Mouse (Mus musculus): Measurements from ENCODE around the gene Cux1. TPM values are rescaled to one million over a fixed set of nuclear protein-coding genes. Genes with fewer than 3 reads are reported as not detected.

The Cux1 gene
- polyA plus RNA-seq, 1 experiment from 2014 or later = 89.1 TPM

GRCm38 (mm10) chr5:136563104-136563503, 4.2 kb downstream of the Cux1 start:
- Histone ChIP-seq H3K4me1 (replicated peaks; ENCODE audit: control insufficient read depth, insufficient read depth, low read length) (peaks cover 29% of the 10 kb centered on the region), H3K27ac (no peak overlapping the region), H3K4me3 (replicated peaks; ENCODE audit: low read length) (no peak overlapping the region), H3K4me2 (replicated peaks) (0 out of 2 replicates have a peak overlapping the region, but pooled peaks have one; percentile 98), H3K27me3 (ENCODE audit: control insufficient read depth, insufficient read depth, low read length) (peaks cover 4% of the 10 kb centered on the region; the same call in 1 of the 2 replicates), H3K9ac (no peak overlapping the region), H3K36me3 (replicated peaks; ENCODE audit: control insufficient read depth, insufficient read depth) (no peaks in the 10 kb centered on the region), H3K9me3 (ENCODE audit: control insufficient read depth, low read length) (no peaks in the 10 kb centered on the region)
- DNase-seq (ENCODE audit: low spot score) = no peak
- no peak for ATAC-seq (ENCODE audit: low FRiP score)
- 58% methylated on average over 4 of the region's 4 CpGs for WGBS

DNA sequence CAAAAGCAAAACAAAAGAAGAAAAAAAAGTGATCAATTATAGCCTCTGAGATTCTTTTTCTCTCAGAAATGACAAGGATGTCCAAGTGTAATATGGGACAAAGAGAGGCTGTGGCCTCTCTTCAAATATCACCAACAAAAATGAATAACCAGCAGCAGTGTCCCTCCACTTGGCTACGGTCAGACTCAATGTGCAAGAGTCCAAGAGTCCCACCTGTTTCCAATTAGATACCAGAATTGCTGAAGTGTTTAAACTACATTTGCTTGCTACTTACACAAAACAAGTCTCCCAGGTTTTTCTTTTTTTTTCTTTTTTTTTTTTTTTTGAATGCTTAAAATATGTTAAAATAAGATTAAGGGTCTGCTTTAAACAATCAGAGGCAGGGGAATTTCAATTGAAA, 5.1 kb downstream of the Cux1 start:
- Histone ChIP-seq H3K27me3 (ENCODE audit: control insufficient read depth, insufficient read depth, low read length) (no peaks in the 10 kb centered on the region), H3K4me1 (replicated peaks; ENCODE audit: control insufficient read depth, insufficient read depth, low read length) (peaks cover 26% of the 10 kb centered on the region), H3K4me2 (replicated peaks) (no peak overlapping the region), H3K27ac (no peak overlapping the region), H3K4me3 (replicated peaks; ENCODE audit: low read length) (no peak overlapping the region), H3K36me3 (replicated peaks; ENCODE audit: control insufficient read depth, insufficient read depth) (no peaks in the 10 kb centered on the region), H3K9me3 (ENCODE audit: control insufficient read depth, low read length) (no peaks in the 10 kb centered on the region), H3K9ac (no peak overlapping the region)
- WGBS = 84% methylated on average over 1 of the region's 1 CpGs
- no peak for DNase-seq (ENCODE audit: low spot score)
- no peak for ATAC-seq (ENCODE audit: low FRiP score)

- 94% methylated on average over 1 of the region's 1 CpGs for WGBS
- no peaks in the 10 kb centered on the region for H3K36me3 ChIP-seq (replicated peaks; ENCODE audit: control insufficient read depth, insufficient read depth)
- H3K9me3 ChIP-seq (ENCODE audit: control insufficient read depth, low read length) = no peaks in the 10 kb centered on the region
- H3K4me3 ChIP-seq (replicated peaks; ENCODE audit: low read length) = no peak overlapping the region
- no peak overlapping the region for H3K9ac ChIP-seq
- H3K4me2 ChIP-seq (replicated peaks) = no peak overlapping the region
- H3K27ac ChIP-seq = no peak overlapping the region
- ATAC-seq (ENCODE audit: low FRiP score) (no peak), DNase-seq (ENCODE audit: low spot score) (no peak)
- H3K4me1 ChIP-seq (replicated peaks; ENCODE audit: control insufficient read depth, insufficient read depth, low read length) = peaks cover 27% of the 10 kb centered on the region
- H3K27me3 ChIP-seq (ENCODE audit: control insufficient read depth, insufficient read depth, low read length) = no peaks in the 10 kb centered on the region
Measured at GRCm38 (mm10) chr5:136561641-136562040, 5.6 kb downstream of the Cux1 start.

DNA sequence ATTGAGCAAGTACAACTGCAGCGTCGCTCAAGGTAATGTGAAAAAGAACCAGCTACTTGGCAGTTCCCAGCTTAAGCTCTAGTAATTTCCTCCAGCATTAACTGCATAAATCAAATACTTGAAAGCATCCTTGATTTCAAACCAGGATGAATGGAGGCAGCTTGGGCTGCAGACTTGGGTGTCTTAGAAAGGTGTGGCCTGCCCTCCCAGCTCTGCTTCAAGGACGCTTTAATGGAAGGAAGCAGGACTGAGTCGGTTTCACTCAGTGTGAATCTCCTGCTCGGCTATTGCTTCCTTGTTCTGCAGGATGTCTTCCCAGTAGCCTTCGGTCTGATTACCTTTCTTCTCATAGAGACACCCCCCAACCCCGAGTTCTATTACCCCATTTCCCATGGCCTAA, 6.6 kb downstream of the Cux1 start:
- ATAC-seq (ENCODE audit: low FRiP score) = no peak
- H3K9ac ChIP-seq = no peak overlapping the region
- peaks cover 35% of the 10 kb centered on the region for H3K4me1 ChIP-seq (replicated peaks; ENCODE audit: control insufficient read depth, insufficient read depth, low read length)
- no peak overlapping the region for H3K4me3 ChIP-seq (replicated peaks; ENCODE audit: low read length)
- DNase-seq (ENCODE audit: low spot score) = no peak
- no peaks in the 10 kb centered on the region for H3K36me3 ChIP-seq (replicated peaks; ENCODE audit: control insufficient read depth, insufficient read depth)
- H3K4me2 ChIP-seq (replicated peaks) = no peak overlapping the region
- no peaks in the 10 kb centered on the region for H3K27me3 ChIP-seq (ENCODE audit: control insufficient read depth, insufficient read depth, low read length)
- 69% methylated on average over 7 of the region's 7 CpGs for WGBS
- H3K27ac ChIP-seq = no peak overlapping the region
- no peaks in the 10 kb centered on the region for H3K9me3 ChIP-seq (ENCODE audit: control insufficient read depth, low read length)

GRCm38 (mm10) chr5:136557446-136557845, 9.8 kb downstream of the Cux1 start:
- DNase-seq (ENCODE audit: low spot score) (no peak), ATAC-seq (ENCODE audit: low FRiP score) (no peak)
- no peak overlapping the region for H3K4me2 ChIP-seq (replicated peaks)
- 85% methylated on average over 4 of the region's 4 CpGs for WGBS
- no peak overlapping the region for H3K4me3 ChIP-seq (replicated peaks; ENCODE audit: low read length)
- H3K4me1 ChIP-seq (replicated peaks; ENCODE audit: control insufficient read depth, insufficient read depth, low read length) = peaks cover 17% of the 10 kb centered on the region
- H3K27ac ChIP-seq = no peak overlapping the region
- no peaks in the 10 kb centered on the region for H3K36me3 ChIP-seq (replicated peaks; ENCODE audit: control insufficient read depth, insufficient read depth)
- no peak overlapping the region for H3K9ac ChIP-seq
- no peaks in the 10 kb centered on the region for H3K9me3 ChIP-seq (ENCODE audit: control insufficient read depth, low read length)
- no peaks in the 10 kb centered on the region for H3K27me3 ChIP-seq (ENCODE audit: control insufficient read depth, insufficient read depth, low read length)

DNA sequence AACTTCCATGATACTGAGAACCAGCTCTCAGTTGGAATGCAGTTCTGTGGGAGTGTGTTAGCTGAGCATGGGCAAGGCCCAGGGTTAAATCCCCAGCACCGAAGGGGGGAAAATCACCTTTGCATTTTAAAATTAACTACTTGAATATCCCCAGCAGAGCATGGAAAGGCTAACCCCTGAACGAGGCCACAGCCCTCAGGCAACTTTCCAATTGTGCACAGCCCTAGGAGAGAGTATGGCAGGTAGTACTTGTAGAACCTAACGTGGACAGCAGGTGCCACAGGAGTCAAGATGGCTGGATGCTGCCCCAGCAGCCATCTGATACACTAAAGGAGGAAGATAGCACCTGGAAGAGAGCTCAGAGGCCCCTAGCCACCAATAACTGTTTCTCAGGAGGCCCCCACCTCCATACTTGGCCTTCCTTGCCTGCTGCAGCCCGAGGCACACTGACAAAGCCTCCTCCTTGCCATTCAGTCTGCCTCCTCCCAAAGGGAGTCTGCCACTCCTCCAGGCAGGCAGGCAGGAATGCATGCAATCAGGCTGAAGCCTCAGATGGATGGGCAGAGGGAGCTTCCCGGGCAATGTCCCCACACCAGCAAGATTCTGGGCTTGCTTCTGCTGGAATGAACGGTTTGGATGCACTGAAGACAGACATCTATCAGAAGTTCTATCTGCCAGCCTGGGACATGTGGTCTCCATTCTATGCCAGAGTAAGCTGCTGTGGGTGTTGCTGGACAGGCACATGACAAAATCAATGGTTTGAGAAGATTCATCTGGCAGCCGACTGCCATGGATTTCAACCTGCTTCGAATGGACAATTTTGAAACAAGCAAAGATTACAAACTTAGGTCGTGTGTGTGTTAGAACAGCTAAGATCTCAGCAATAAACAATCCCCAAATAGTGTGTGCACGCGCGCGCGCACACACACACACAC, 10.7 kb downstream of the Cux1 start:
- Histone ChIP-seq H3K36me3 (replicated peaks; ENCODE audit: control insufficient read depth, insufficient read depth) (no peaks in the 10 kb centered on the region), H3K9ac (no peak overlapping the region), H3K4me2 (replicated peaks) (no peak overlapping the region), H3K4me1 (replicated peaks; ENCODE audit: control insufficient read depth, insufficient read depth, low read length) (peaks cover 25% of the 10 kb centered on the region), H3K4me3 (replicated peaks; ENCODE audit: low read length) (no peak overlapping the region), H3K27me3 (ENCODE audit: control insufficient read depth, insufficient read depth, low read length) (no peaks in the 10 kb centered on the region), H3K27ac (no peak overlapping the region), H3K9me3 (ENCODE audit: control insufficient read depth, low read length) (no peaks in the 10 kb centered on the region)
- no peak for ATAC-seq (ENCODE audit: low FRiP score)
- DNase-seq (ENCODE audit: low spot score) = no peak
- 77% methylated on average over 14 of the region's 14 CpGs for WGBS

DNA sequence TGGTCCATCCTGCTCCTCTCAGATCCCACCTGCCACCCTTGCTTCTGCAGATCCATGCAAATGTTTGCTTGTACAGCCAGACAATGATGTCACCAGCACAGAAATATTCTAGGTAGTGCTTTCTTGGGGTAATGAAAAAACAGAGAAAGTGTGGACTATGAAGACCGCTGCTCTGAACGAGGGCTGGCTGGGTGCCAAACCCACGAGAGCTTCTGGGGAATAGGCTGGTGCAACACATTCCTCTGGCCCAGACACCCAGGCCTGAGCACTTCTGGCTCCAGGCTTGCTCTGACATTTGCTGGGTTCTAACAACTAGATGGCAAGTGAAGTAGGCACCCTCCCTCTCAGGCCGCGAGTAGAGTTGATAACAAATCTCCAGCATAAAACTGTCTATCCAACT, 11.6 kb downstream of the Cux1 start:
- peak; percentile 43 for DNase-seq (ENCODE audit: low spot score)
- Histone ChIP-seq H3K36me3 (replicated peaks; ENCODE audit: control insufficient read depth, insufficient read depth) (no peaks in the 10 kb centered on the region), H3K9me3 (ENCODE audit: control insufficient read depth, low read length) (no peaks in the 10 kb centered on the region), H3K4me2 (replicated peaks) (no peak overlapping the region), H3K4me1 (replicated peaks; ENCODE audit: control insufficient read depth, insufficient read depth, low read length) (peaks cover 33% of the 10 kb centered on the region), H3K9ac (no peak overlapping the region), H3K4me3 (replicated peaks; ENCODE audit: low read length) (no peak overlapping the region), H3K27ac (no peak overlapping the region), H3K27me3 (ENCODE audit: control insufficient read depth, insufficient read depth, low read length) (no peaks in the 10 kb centered on the region)
- 41% methylated on average over 5 of the region's 5 CpGs for WGBS
- no peak; the same call in 1 of the 2 replicates for ATAC-seq (ENCODE audit: low FRiP score)

- Histone ChIP-seq H3K27ac (no peak overlapping the region), H3K4me1 (replicated peaks; ENCODE audit: control insufficient read depth, insufficient read depth, low read length) (peaks cover 36% of the 10 kb centered on the region), H3K4me2 (replicated peaks) (no peak overlapping the region), H3K36me3 (replicated peaks; ENCODE audit: control insufficient read depth, insufficient read depth) (no peaks in the 10 kb centered on the region), H3K4me3 (replicated peaks; ENCODE audit: low read length) (no peak overlapping the region), H3K9me3 (ENCODE audit: control insufficient read depth, low read length) (no peaks in the 10 kb centered on the region), H3K9ac (no peak overlapping the region), H3K27me3 (ENCODE audit: control insufficient read depth, insufficient read depth, low read length) (no peaks in the 10 kb centered on the region)
- DNase-seq (ENCODE audit: low spot score) (no peak), ATAC-seq (ENCODE audit: low FRiP score) (no peak)
Measured at GRCm38 (mm10) chr5:136552832-136553231, 14.5 kb downstream of the Cux1 start.

GRCm38 (mm10) chr5:136552093-136552492, 15.2 kb downstream of the Cux1 start:
- Histone ChIP-seq H3K27me3 (ENCODE audit: control insufficient read depth, insufficient read depth, low read length) (no peaks in the 10 kb centered on the region), H3K4me2 (replicated peaks) (no peak overlapping the region), H3K9me3 (ENCODE audit: control insufficient read depth, low read length) (no peaks in the 10 kb centered on the region), H3K27ac (no peak overlapping the region), H3K4me1 (replicated peaks; ENCODE audit: control insufficient read depth, insufficient read depth, low read length) (peaks cover 36% of the 10 kb centered on the region), H3K9ac (no peak overlapping the region), H3K4me3 (replicated peaks; ENCODE audit: low read length) (no peak overlapping the region), H3K36me3 (replicated peaks; ENCODE audit: control insufficient read depth, insufficient read depth) (no peaks in the 10 kb centered on the region)
- ATAC-seq (ENCODE audit: low FRiP score) (no peak), DNase-seq (ENCODE audit: low spot score) (no peak)
- 89% methylated on average over 3 of the region's 3 CpGs for WGBS

Measured in hindbrain, embryonic 14.5 days (tissue).